Mouse (Mus musculus) adrenal gland, postnatal 14 days (tissue): Measurements from ENCODE around the gene Ffar2. TPM values are rescaled to one million over a fixed set of nuclear protein-coding genes. Genes with fewer than 3 reads are reported as not detected.

Experiments used
- total RNA-seq: library from RNA; stranded (reverse); gene quantifications from 2 replicates; pipeline ENCODE4 v1.2.3, GENCODE M21; 2021

Ffar2 gene
- total RNA-seq, 1 experiment from 2014 or later: 1.1 TPM

Other genes starting within 250 kb of the Ffar2 start
- gene Kmt2b, start 235.0 kb downstream of the Ffar2 start, total RNA-seq: 45.7 and 54.0 TPM in 2 replicates
- gene Zbtb32, start 224.9 kb downstream of the Ffar2 start, total RNA-seq: 0.85 and 1.1 TPM in 2 replicates
- 0.22 and 0.45 TPM in 2 replicates for gene Upk1a, start 210.9 kb downstream of the Ffar2 start, total RNA-seq
- 3,197 and 3,382 TPM in 2 replicates for gene Cox6b1, start 197.6 kb downstream of the Ffar2 start, total RNA-seq
- gene Etv2, start 187.9 kb downstream of the Ffar2 start, total RNA-seq: not detected in 2 replicates
- 78.2 and 81.2 TPM in 2 replicates for gene Rbm42, start 173.5 kb downstream of the Ffar2 start, total RNA-seq
- gene Haus5, start 158.8 kb downstream of the Ffar2 start, total RNA-seq: 10.4 and 11.9 TPM in 2 replicates
- gene Pmis2, start 152.2 kb downstream of the Ffar2 start, total RNA-seq: not detected in 2 replicates
- gene 2200002J24Rik, start 124.8 kb downstream of the Ffar2 start, total RNA-seq: 1.4 and 3.4 TPM in 2 replicates
- gene Atp4a, start 111.6 kb downstream of the Ffar2 start, total RNA-seq: 3.0 TPM in 2 replicates
- gene Tmem147, start 94.2 kb downstream of the Ffar2 start, total RNA-seq: 215 and 242 TPM in 2 replicates
- not detected in 2 replicates for gene Gapdhs, start 80.1 kb downstream of the Ffar2 start, total RNA-seq
- gene Sbsn, start 72.3 kb downstream of the Ffar2 start, total RNA-seq: 76.3 and 82.7 TPM in 2 replicates
- 2.2 and 3.5 TPM in 2 replicates for gene Dmkn, start 60.0 kb downstream of the Ffar2 start, total RNA-seq
- 1.3 and 2.1 TPM in 2 replicates for gene Krtdap, start 35.9 kb downstream of the Ffar2 start, total RNA-seq
- gene Ffar3, start 32.4 kb upstream of the Ffar2 start, total RNA-seq: 0.26 and 0.38 TPM in 2 replicates
- 0.41 TPM in 1 of 2 replicates, not detected in the other for gene Ffar1, start 37.8 kb upstream of the Ffar2 start, total RNA-seq
- 3.2 and 14.1 TPM in 2 replicates for gene Cd22, start 56.6 kb upstream of the Ffar2 start, total RNA-seq
- gene Mag, start 91.1 kb upstream of the Ffar2 start, total RNA-seq: 0.33 and 0.90 TPM in 2 replicates
- gene Hamp2, start 100.9 kb upstream of the Ffar2 start, total RNA-seq: 6.5 TPM in 1 of 2 replicates, not detected in the other
- 4.3 TPM in 1 of 2 replicates, not detected in the other for gene Hamp, start 120.3 kb upstream of the Ffar2 start, total RNA-seq
- 111 and 115 TPM in 2 replicates for gene Usf2, start 133.0 kb upstream of the Ffar2 start, total RNA-seq
- gene Lsr, start 149.7 kb upstream of the Ffar2 start, total RNA-seq: 6.7 and 19.9 TPM in 2 replicates
- 0.34 and 1.1 TPM in 2 replicates for gene Fam187b, start 150.0 kb upstream of the Ffar2 start, total RNA-seq
- 32.7 and 63.0 TPM in 2 replicates for gene Fxyd5, start 218.7 kb upstream of the Ffar2 start, total RNA-seq
- 3.6 and 10.7 TPM in 2 replicates for gene Fxyd7, start 227.7 kb upstream of the Ffar2 start, total RNA-seq
- gene Fxyd1, start 233.4 kb upstream of the Ffar2 start, total RNA-seq: 340 and 374 TPM in 2 replicates
- gene Lgi4, start 235.6 kb upstream of the Ffar2 start, total RNA-seq: 5.6 TPM in 2 replicates